Mouse (Mus musculus): ENCODE measurements around the gene Hist1h1d. TPM values are rescaled to one million over a fixed set of nuclear protein-coding genes. Genes with fewer than 3 reads are reported as not detected.

Gene Hist1h1d
- polyA plus RNA-seq, 1 experiment from 2014 or later, result 0.22 TPM

DNA sequence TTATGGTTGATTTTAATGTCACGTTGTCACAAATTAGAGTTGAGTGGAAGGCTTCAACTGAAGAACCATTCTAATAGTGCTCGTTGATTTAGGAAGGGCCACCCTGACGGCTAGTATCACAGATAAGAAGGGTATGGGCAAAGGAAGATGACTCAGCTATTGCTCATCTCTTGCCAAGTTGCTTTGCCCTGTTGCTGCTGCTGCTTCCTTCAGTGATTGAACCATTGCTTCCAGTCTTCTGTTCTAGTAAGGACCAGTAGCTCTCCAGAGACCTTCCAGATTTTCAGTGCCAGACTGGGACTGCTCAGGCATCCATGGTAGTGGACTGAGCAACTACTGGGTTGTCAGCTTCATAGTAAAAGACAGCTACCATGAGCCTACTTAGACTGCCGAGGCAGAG is 56.1 kb downstream of the Hist1h1d start:
- Histone ChIP-seq H3K36me3 (ENCODE audit: insufficient read depth, low read length) (no peaks in the 10 kb centered on the region), H3K27me3 (ENCODE audit: insufficient read depth, low read length) (no peaks in the 10 kb centered on the region), H3K4me1 (replicated peaks; ENCODE audit: insufficient read depth, low read length) (no peaks in the 10 kb centered on the region), H3K27ac (no peak overlapping the region), H3K4me3 (replicated peaks; ENCODE audit: low read depth, low read length) (no peak overlapping the region), H3K9me3 (replicated peaks; ENCODE audit: low read length) (no peaks in the 10 kb centered on the region), H3K9ac (ENCODE audit: low read depth, low read length) (no peak overlapping the region), H3K4me2 (ENCODE audit: low read length) (no peak overlapping the region)
- DNase-seq (ENCODE audit: low spot score), result no peak
- ATAC-seq (replicated peaks; ENCODE audit: low FRiP score, low read depth), result no peak
- no peak for TF ChIP-seq CTCF (IDR thresholded peaks at IDR 0.05; ENCODE audit: low read depth)
- 70% methylated on average over 4 of the region's 4 CpGs for WGBS

DNA sequence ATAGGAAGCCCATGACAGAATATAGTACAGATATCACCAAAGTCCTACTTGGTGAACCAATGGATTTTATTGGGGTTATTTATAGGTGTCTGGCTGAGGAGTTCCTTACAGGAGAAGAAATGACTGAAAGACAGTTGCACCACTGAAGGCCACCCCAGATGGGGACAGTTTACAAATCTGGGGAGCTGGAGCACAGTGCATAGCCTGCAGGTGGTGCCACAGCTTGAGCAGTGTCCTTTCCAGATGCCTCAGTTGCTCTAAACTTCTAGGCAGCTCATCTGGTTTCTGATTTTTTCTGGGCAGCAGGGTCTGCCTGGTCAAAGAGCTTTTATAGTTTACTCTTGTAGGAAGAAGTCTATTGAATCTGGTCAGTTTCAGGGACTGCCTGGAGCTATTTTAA is 56.8 kb downstream of the Hist1h1d start:
- no peak for TF ChIP-seq CTCF (IDR thresholded peaks at IDR 0.05; ENCODE audit: low read depth)
- Histone ChIP-seq H3K27ac (no peak overlapping the region), H3K4me2 (ENCODE audit: low read length) (no peak overlapping the region), H3K9ac (ENCODE audit: low read depth, low read length) (no peak overlapping the region), H3K9me3 (replicated peaks; ENCODE audit: low read length) (no peaks in the 10 kb centered on the region), H3K4me3 (replicated peaks; ENCODE audit: low read depth, low read length) (no peak overlapping the region), H3K27me3 (ENCODE audit: insufficient read depth, low read length) (no peaks in the 10 kb centered on the region), H3K4me1 (replicated peaks; ENCODE audit: insufficient read depth, low read length) (no peaks in the 10 kb centered on the region), H3K36me3 (ENCODE audit: insufficient read depth, low read length) (no peaks in the 10 kb centered on the region)
- DNase-seq (ENCODE audit: low spot score) (no peak), ATAC-seq (replicated peaks; ENCODE audit: low FRiP score, low read depth) (no peak)

Small RNAs within 50 kb of the gene (microRNA-seq; reads per million reads assigned to microRNA genes)
- not detected for gene Gm44297
- gene Gm44359, result not detected
- not detected for gene Gm44394
- gene n-TStga1, result not detected

Other genes starting within 250 kb of the Hist1h1d start
- gene Zfp322a, start 184.1 kb upstream of the Hist1h1d start, polyA plus RNA-seq (2015; fragmentation: Nextera tagmentation; extraction: Ambion mirVana), result 34.0 and 37.8 TPM in 2 replicates
- gene Abt1, start 129.4 kb upstream of the Hist1h1d start, polyA plus RNA-seq (2015; fragmentation: Nextera tagmentation; extraction: Ambion mirVana), result 10.0 and 10.4 TPM in 2 replicates
- 0.06 TPM in 1 of 2 replicates, not detected in the other for gene Btn1a1, start 87.4 kb upstream of the Hist1h1d start, polyA plus RNA-seq (2015; fragmentation: Nextera tagmentation; extraction: Ambion mirVana)
- 0.13 and 0.28 TPM in 2 replicates for gene Btn2a2, start 64.4 kb upstream of the Hist1h1d start, polyA plus RNA-seq (2015; fragmentation: Nextera tagmentation; extraction: Ambion mirVana)
- 7.6 and 8.3 TPM in 2 replicates for gene Hist1h4h, start 22.2 kb upstream of the Hist1h1d start, polyA plus RNA-seq (2015; fragmentation: Nextera tagmentation; extraction: Ambion mirVana)
- 3.3 and 4.9 TPM in 2 replicates for gene Hist1h2af, start 19.4 kb upstream of the Hist1h1d start, polyA plus RNA-seq (2015; fragmentation: Nextera tagmentation; extraction: Ambion mirVana)
- gene Hist1h3g, start 17.8 kb upstream of the Hist1h1d start, polyA plus RNA-seq (2015; fragmentation: Nextera tagmentation; extraction: Ambion mirVana), result 3.9 and 4.0 TPM in 2 replicates
- gene Hist1h2bh, start 9.9 kb upstream of the Hist1h1d start, polyA plus RNA-seq (2015; fragmentation: Nextera tagmentation; extraction: Ambion mirVana), result 0.37 and 0.43 TPM in 2 replicates
- 0.71 and 0.83 TPM in 2 replicates for gene Hist1h3f, start 9.2 kb upstream of the Hist1h1d start, polyA plus RNA-seq (2015; fragmentation: Nextera tagmentation; extraction: Ambion mirVana)
- 0.58 TPM in 1 of 2 replicates, not detected in the other for gene Hist1h4f, start 1.6 kb upstream of the Hist1h1d start, polyA plus RNA-seq (2015; fragmentation: Nextera tagmentation; extraction: Ambion mirVana)
- gene Hist1h3e, start 9.1 kb downstream of the Hist1h1d start, polyA plus RNA-seq (2015; fragmentation: Nextera tagmentation; extraction: Ambion mirVana), result 3.9 and 5.0 TPM in 2 replicates
- gene Hist1h2ae, start 18.0 kb downstream of the Hist1h1d start, polyA plus RNA-seq (2015; fragmentation: Nextera tagmentation; extraction: Ambion mirVana), result 42.2 and 50.2 TPM in 2 replicates
- 3.4 and 4.1 TPM in 2 replicates for gene Hist1h2bg, start 18.1 kb downstream of the Hist1h1d start, polyA plus RNA-seq (2015; fragmentation: Nextera tagmentation; extraction: Ambion mirVana)
- 3.4 TPM in 2 replicates for gene Hist1h2bf, start 20.9 kb downstream of the Hist1h1d start, polyA plus RNA-seq (2015; fragmentation: Nextera tagmentation; extraction: Ambion mirVana)
- gene Hist1h2ad, start 21.1 kb downstream of the Hist1h1d start, polyA plus RNA-seq (2015; fragmentation: Nextera tagmentation; extraction: Ambion mirVana), result 0.27 and 0.76 TPM in 2 replicates
- gene Hist1h3d, start 22.5 kb downstream of the Hist1h1d start, polyA plus RNA-seq (2015; fragmentation: Nextera tagmentation; extraction: Ambion mirVana), result 2.6 and 4.2 TPM in 2 replicates
- 68.3 and 77.0 TPM in 2 replicates for gene Hist1h4d, start 28.3 kb downstream of the Hist1h1d start, polyA plus RNA-seq (2015; fragmentation: Nextera tagmentation; extraction: Ambion mirVana)
- 0.83 and 0.84 TPM in 2 replicates for gene Hist1h2be, start 67.9 kb downstream of the Hist1h1d start, polyA plus RNA-seq (2015; fragmentation: Nextera tagmentation; extraction: Ambion mirVana)
- 13.0 and 14.3 TPM in 2 replicates for gene Hist1h1e, start 69.3 kb downstream of the Hist1h1d start, polyA plus RNA-seq (2015; fragmentation: Nextera tagmentation; extraction: Ambion mirVana)
- gene Hist1h2ac, start 130.7 kb downstream of the Hist1h1d start, polyA plus RNA-seq (2015; fragmentation: Nextera tagmentation; extraction: Ambion mirVana), result 0.75 and 1.1 TPM in 2 replicates
- 132 and 139 TPM in 2 replicates for gene Hist1h2bc, start 130.9 kb downstream of the Hist1h1d start, polyA plus RNA-seq (2015; fragmentation: Nextera tagmentation; extraction: Ambion mirVana)
- not detected in 2 replicates for gene Hist1h1t, start 142.6 kb downstream of the Hist1h1d start, polyA plus RNA-seq (2015; fragmentation: Nextera tagmentation; extraction: Ambion mirVana)
- 5.2 and 7.4 TPM in 2 replicates for gene Hist1h4c, start 145.2 kb downstream of the Hist1h1d start, polyA plus RNA-seq (2015; fragmentation: Nextera tagmentation; extraction: Ambion mirVana)
- gene Hfe, start 157.6 kb downstream of the Hist1h1d start, polyA plus RNA-seq (2015; fragmentation: Nextera tagmentation; extraction: Ambion mirVana), result 16.8 and 18.0 TPM in 2 replicates
- gene Hist1h1c, start 185.5 kb downstream of the Hist1h1d start, polyA plus RNA-seq (2015; fragmentation: Nextera tagmentation; extraction: Ambion mirVana), result 33.9 and 41.0 TPM in 2 replicates
- 6.0 and 7.0 TPM in 2 replicates for gene Hist1h3c, start 192.3 kb downstream of the Hist1h1d start, polyA plus RNA-seq (2015; fragmentation: Nextera tagmentation; extraction: Ambion mirVana)
- gene Hist1h2bb, start 193.5 kb downstream of the Hist1h1d start, polyA plus RNA-seq (2015; fragmentation: Nextera tagmentation; extraction: Ambion mirVana), result 2.1 and 2.2 TPM in 2 replicates
- gene Hist1h2ab, start 197.9 kb downstream of the Hist1h1d start, polyA plus RNA-seq (2015; fragmentation: Nextera tagmentation; extraction: Ambion mirVana), result 21.7 and 26.6 TPM in 2 replicates
- 5.9 and 8.7 TPM in 2 replicates for gene Hist1h3b, start 199.0 kb downstream of the Hist1h1d start, polyA plus RNA-seq (2015; fragmentation: Nextera tagmentation; extraction: Ambion mirVana)
- gene Hist1h4b, start 203.8 kb downstream of the Hist1h1d start, polyA plus RNA-seq (2015; fragmentation: Nextera tagmentation; extraction: Ambion mirVana), result 4.4 and 5.6 TPM in 2 replicates
- gene Hist1h4a, start 208.0 kb downstream of the Hist1h1d start, polyA plus RNA-seq (2015; fragmentation: Nextera tagmentation; extraction: Ambion mirVana), result not detected in 2 replicates
- gene Hist1h3a, start 209.1 kb downstream of the Hist1h1d start, polyA plus RNA-seq (2015; fragmentation: Nextera tagmentation; extraction: Ambion mirVana), result 5.2 and 6.7 TPM in 2 replicates
- gene Hist1h1a, start 210.4 kb downstream of the Hist1h1d start, polyA plus RNA-seq (2015; fragmentation: Nextera tagmentation; extraction: Ambion mirVana), result 1.3 and 1.8 TPM in 2 replicates
- 0.06 TPM in 1 of 2 replicates, not detected in the other for gene Trim38, start 216.7 kb downstream of the Hist1h1d start, polyA plus RNA-seq (2015; fragmentation: Nextera tagmentation; extraction: Ambion mirVana)